Mouse (Mus musculus): ENCODE measurements around the gene Unc79. TPM values are rescaled to one million over a fixed set of nuclear protein-coding genes. Genes with fewer than 3 reads are reported as not detected.

Gene Unc79
- total and polyA plus RNA-seq, 2 experiments: 0.15 to 0.46 TPM

DNA sequence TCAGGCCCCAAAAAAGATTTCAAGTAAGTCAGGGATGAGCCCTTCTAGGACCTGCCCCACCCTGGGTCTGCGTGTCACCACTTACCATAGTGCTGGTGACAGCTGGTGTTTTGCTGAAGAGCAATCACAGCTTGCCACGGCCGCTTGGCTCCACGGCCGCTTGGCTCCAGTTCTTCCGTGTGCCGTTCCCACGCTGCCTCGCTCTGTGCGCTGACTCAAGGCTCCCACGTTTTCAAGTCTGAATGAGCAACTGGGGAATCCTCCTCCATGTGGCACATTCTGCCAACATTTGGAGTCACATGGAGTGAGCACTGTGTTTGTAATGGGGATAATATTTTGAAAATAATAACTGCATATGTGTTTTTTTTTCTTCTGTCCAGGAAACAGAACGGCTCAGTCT is 241.1 kb downstream of the Unc79 start:
- H3K27me3 ChIP-seq (ENCODE audit: control insufficient read depth, insufficient read depth, low read length): no peaks in the 10 kb centered on the region
- H3K36me3 ChIP-seq (ENCODE audit: control insufficient read depth, insufficient read depth, low read length): no peaks in the 10 kb centered on the region
- DNase-seq (ENCODE audit: extremely low read depth, low read depth, low spot score): no peak
- TF ChIP-seq CTCF (IDR thresholded peaks at IDR 0.05; ENCODE audit: low read depth, low read length): no peak
- no peak for TF ChIP-seq POLR2A (IDR thresholded peaks at IDR 0.05; ENCODE audit: extremely low read depth, insufficient read depth, low read length)
- H3K9ac ChIP-seq (ENCODE audit: low read depth, low read length): no peak overlapping the region
- WGBS: 86% methylated on average over 12 of the region's 12 CpGs
- no peak overlapping the region for H3K27ac ChIP-seq (replicated peaks; ENCODE audit: insufficient read depth, low read depth, low read length)
- H3K4me1 ChIP-seq (ENCODE audit: control insufficient read depth, insufficient read depth, low read length): no peaks in the 10 kb centered on the region
- H3K79me2 ChIP-seq (ENCODE audit: control insufficient read depth, insufficient read depth, low read length): no peaks in the 10 kb centered on the region
- H3K4me3 ChIP-seq (ENCODE audit: insufficient read depth, low read depth, low read length): no peak overlapping the region

DNA sequence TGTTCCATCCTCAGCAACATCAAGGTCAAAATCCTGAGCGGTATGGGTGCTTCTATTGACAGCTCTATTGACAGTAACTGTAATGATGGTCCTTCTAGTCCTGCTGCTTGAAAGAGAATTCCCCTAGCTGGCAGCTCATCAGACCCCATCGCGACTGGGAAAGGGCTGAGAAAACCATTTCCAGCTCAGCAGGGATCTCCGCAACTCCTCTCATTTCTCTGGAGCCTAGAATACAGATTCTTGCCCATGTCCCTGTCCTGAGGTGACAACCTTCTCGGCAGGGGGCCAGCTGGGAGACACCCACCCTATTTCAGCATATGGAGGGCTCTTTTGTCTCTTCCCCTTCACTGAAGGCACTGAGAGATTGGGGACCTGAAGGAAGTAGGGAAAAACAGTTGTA is 244.3 kb downstream of the Unc79 start:
- no peak overlapping the region for H3K9ac ChIP-seq (ENCODE audit: low read depth, low read length)
- H3K36me3 ChIP-seq (ENCODE audit: control insufficient read depth, insufficient read depth, low read length): no peaks in the 10 kb centered on the region
- no peak overlapping the region for H3K27ac ChIP-seq (replicated peaks; ENCODE audit: insufficient read depth, low read depth, low read length)
- no peaks in the 10 kb centered on the region for H3K4me1 ChIP-seq (ENCODE audit: control insufficient read depth, insufficient read depth, low read length)
- no peaks in the 10 kb centered on the region for H3K27me3 ChIP-seq (ENCODE audit: control insufficient read depth, insufficient read depth, low read length)
- WGBS: 39% methylated on average over 5 of the region's 5 CpGs
- TF ChIP-seq POLR2A (IDR thresholded peaks at IDR 0.05; ENCODE audit: extremely low read depth, insufficient read depth, low read length) (no peak), CTCF (IDR thresholded peaks at IDR 0.05; ENCODE audit: low read depth, low read length) (no peak)
- H3K4me3 ChIP-seq (ENCODE audit: insufficient read depth, low read depth, low read length): no peak overlapping the region
- no peaks in the 10 kb centered on the region for H3K79me2 ChIP-seq (ENCODE audit: control insufficient read depth, insufficient read depth, low read length)
- DNase-seq (ENCODE audit: extremely low read depth, low read depth, low spot score): no peak

DNA sequence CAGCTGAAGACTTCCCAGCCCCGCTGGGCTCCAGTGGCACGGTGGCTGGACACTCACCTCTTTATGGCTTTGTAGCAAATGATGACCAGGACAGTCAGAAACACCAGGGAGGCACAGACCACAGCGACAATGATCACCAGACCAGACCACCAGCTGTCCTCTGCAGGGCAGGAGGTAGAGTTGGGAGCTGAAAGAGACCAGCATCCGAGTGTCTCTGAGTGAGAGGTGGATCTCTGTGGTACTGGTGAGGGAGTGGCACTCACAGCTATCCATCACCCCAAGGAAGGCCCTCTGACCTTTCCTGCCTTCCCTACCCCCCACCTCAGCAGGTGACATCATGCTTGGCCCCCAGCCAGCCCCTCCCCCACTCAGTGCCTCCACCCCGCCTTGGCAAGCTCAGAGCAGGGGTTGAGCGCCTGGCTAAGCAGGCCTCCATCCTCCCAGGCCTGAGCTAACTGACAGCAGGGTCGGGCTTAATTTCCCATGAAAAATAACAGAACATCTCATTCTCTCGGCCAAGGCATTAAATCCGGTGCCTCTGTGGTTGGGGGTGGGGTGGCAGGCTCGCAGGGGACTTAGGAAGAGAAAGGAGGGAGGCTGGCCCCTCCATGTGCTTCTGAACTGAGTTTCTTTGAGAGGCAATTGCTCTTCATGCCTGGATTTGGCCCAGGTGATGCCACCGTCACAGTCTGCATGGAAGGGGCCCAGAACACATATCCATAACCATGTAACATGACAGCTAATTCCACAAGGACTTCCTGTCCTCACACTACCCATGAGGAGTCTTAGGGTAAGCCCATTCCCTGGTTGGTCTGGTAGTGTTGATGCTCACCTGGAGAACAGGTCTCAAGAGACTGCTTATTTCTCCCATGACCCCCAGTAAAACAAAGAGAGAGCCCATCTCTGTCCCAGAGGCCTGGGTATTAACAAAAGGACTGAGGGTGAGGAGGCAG is 254.2 kb downstream of the Unc79 start:
- 61% methylated on average over 11 of the region's 11 CpGs for WGBS
- no peak for DNase-seq (ENCODE audit: extremely low read depth, low read depth, low spot score)

DNA sequence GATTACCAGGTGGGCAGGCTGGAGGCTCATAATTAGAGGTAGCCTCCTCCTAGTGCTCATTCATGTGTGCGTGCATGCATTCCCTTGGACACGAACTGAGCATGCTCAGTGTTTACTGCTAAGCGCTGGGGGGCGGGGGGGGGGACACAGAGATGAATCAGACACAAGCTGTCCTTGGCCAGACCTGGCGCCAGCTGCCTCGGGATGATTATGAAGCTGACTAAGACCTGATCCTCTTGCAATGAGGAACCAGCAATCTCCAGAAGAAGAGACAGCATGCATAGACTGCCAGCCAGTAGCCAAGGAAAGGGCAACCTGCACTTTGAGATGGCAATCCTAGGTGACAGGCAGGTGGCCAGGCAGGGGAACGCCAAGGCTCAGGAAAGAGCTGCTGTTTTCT is 256.9 kb downstream of the Unc79 start:
- no peak overlapping the region for H3K27ac ChIP-seq (replicated peaks; ENCODE audit: insufficient read depth, low read depth, low read length)
- no peaks in the 10 kb centered on the region for H3K36me3 ChIP-seq (ENCODE audit: control insufficient read depth, insufficient read depth, low read length)
- H3K4me3 ChIP-seq (ENCODE audit: insufficient read depth, low read depth, low read length): no peak overlapping the region
- H3K27me3 ChIP-seq (ENCODE audit: control insufficient read depth, insufficient read depth, low read length): no peaks in the 10 kb centered on the region
- no peaks in the 10 kb centered on the region for H3K79me2 ChIP-seq (ENCODE audit: control insufficient read depth, insufficient read depth, low read length)
- no peaks in the 10 kb centered on the region for H3K4me1 ChIP-seq (ENCODE audit: control insufficient read depth, insufficient read depth, low read length)
- no peak overlapping the region for H3K9ac ChIP-seq (ENCODE audit: low read depth, low read length)
- WGBS: 69% methylated on average over 7 of the region's 7 CpGs
- no peak for TF ChIP-seq CTCF (IDR thresholded peaks at IDR 0.05; ENCODE audit: low read depth, low read length)
- TF ChIP-seq POLR2A (IDR thresholded peaks at IDR 0.05; ENCODE audit: extremely low read depth, insufficient read depth, low read length): no peak
- DNase-seq (ENCODE audit: extremely low read depth, low read depth, low spot score): no peak

More for the DNA sequence above, 254.2 kb downstream of the Unc79 start:
- H3K36me3 ChIP-seq (ENCODE audit: control insufficient read depth, insufficient read depth, low read length): no peaks in the 10 kb centered on the region
- no peak overlapping the region for H3K4me3 ChIP-seq (ENCODE audit: insufficient read depth, low read depth, low read length)
- no peaks in the 10 kb centered on the region for H3K27me3 ChIP-seq (ENCODE audit: control insufficient read depth, insufficient read depth, low read length)
- TF ChIP-seq POLR2A (IDR thresholded peaks at IDR 0.05; ENCODE audit: extremely low read depth, insufficient read depth, low read length) (no peak), CTCF (IDR thresholded peaks at IDR 0.05; ENCODE audit: low read depth, low read length) (no peak)
- H3K27ac ChIP-seq (replicated peaks; ENCODE audit: insufficient read depth, low read depth, low read length): no peak overlapping the region
- no peak overlapping the region for H3K9ac ChIP-seq (ENCODE audit: low read depth, low read length)
- H3K79me2 ChIP-seq (ENCODE audit: control insufficient read depth, insufficient read depth, low read length): no peaks in the 10 kb centered on the region
- no peaks in the 10 kb centered on the region for H3K4me1 ChIP-seq (ENCODE audit: control insufficient read depth, insufficient read depth, low read length)

DNA sequence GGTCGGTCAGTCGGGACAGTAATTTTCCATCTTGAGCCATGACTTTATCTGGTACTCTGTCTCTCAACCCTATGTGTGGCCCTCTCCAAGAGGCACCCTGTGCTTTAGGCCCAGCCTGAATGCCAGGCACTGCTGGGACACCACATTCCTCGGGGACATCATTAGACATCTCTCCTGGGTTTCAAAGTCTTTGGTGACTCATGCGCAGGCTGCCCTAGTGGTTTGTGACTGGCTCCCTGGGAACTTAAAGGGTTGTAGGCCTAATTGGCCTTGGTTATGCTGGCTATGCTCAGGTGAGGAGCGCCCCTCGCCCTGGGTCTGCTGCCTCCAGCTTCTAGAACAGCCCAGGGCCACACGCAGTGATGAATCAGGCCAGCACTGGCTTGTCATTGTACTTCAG is 260.9 kb downstream of the Unc79 start:
- TF ChIP-seq POLR2A (IDR thresholded peaks at IDR 0.05; ENCODE audit: extremely low read depth, insufficient read depth, low read length) (no peak), CTCF (IDR thresholded peaks at IDR 0.05; ENCODE audit: low read depth, low read length) (no peak)
- no peak overlapping the region for H3K4me3 ChIP-seq (ENCODE audit: insufficient read depth, low read depth, low read length)
- no peak overlapping the region for H3K9ac ChIP-seq (ENCODE audit: low read depth, low read length)
- 91% methylated on average over 7 of the region's 7 CpGs for WGBS
- no peaks in the 10 kb centered on the region for H3K79me2 ChIP-seq (ENCODE audit: control insufficient read depth, insufficient read depth, low read length)
- DNase-seq (ENCODE audit: extremely low read depth, low read depth, low spot score): no peak
- no peaks in the 10 kb centered on the region for H3K4me1 ChIP-seq (ENCODE audit: control insufficient read depth, insufficient read depth, low read length)
- no peaks in the 10 kb centered on the region for H3K27me3 ChIP-seq (ENCODE audit: control insufficient read depth, insufficient read depth, low read length)
- H3K27ac ChIP-seq (replicated peaks; ENCODE audit: insufficient read depth, low read depth, low read length): no peak overlapping the region
- H3K36me3 ChIP-seq (ENCODE audit: control insufficient read depth, insufficient read depth, low read length): no peaks in the 10 kb centered on the region

DNA sequence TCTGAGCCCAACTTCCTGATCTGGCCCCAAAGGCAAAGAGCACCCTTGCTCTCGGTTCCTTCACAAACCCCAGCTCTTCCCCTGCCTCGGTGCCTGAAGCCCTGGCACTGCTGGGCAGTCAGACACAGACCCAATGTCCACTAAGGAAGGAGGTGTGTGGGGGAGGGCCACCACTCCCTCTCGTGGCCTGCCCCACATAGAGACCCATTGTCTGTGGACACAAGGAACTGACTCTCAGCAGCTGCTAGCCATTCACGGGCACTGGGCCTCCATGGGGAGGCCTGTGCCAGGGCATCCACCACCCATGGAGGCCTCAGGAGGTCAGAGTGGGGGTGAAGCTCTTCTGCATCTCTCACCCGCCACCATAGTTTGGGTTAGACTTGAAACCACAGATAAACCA is 262.4 kb downstream of the Unc79 start:
- no peak for TF ChIP-seq CTCF (IDR thresholded peaks at IDR 0.05; ENCODE audit: low read depth, low read length)
- no peak for TF ChIP-seq POLR2A (IDR thresholded peaks at IDR 0.05; ENCODE audit: extremely low read depth, insufficient read depth, low read length)
- H3K4me3 ChIP-seq (ENCODE audit: insufficient read depth, low read depth, low read length): no peak overlapping the region
- WGBS: 78% methylated on average over 5 of the region's 5 CpGs

More for the DNA sequence above, 262.4 kb downstream of the Unc79 start:
- H3K79me2 ChIP-seq (ENCODE audit: control insufficient read depth, insufficient read depth, low read length): no peaks in the 10 kb centered on the region
- no peak overlapping the region for H3K27ac ChIP-seq (replicated peaks; ENCODE audit: insufficient read depth, low read depth, low read length)
- no peaks in the 10 kb centered on the region for H3K36me3 ChIP-seq (ENCODE audit: control insufficient read depth, insufficient read depth, low read length)
- H3K4me1 ChIP-seq (ENCODE audit: control insufficient read depth, insufficient read depth, low read length): no peaks in the 10 kb centered on the region
- no peak overlapping the region for H3K9ac ChIP-seq (ENCODE audit: low read depth, low read length)
- H3K27me3 ChIP-seq (ENCODE audit: control insufficient read depth, insufficient read depth, low read length): no peaks in the 10 kb centered on the region
- DNase-seq (ENCODE audit: extremely low read depth, low read depth, low spot score): no peak
